Mouse (Mus musculus) heart, embryonic 10.5 days (tissue): ENCODE results near the gene Sirt2. TPM values are rescaled to one million over a fixed set of nuclear protein-coding genes. Genes with fewer than 3 reads are reported as not detected.

Source experiments
- DNase-seq: peaks from one replicate; pipeline ENCODE4 v3.0.0-alpha.2; 2017; ENCODE audit warnings: low spot score
- H3K27ac ChIP-seq: fragments of 300-500 bp; sonication (generic); 2 replicates; pipeline ENCODE4 v1.5.1; 2016; ENCODE audit warnings: mild to moderate bottlenecking
- H3K27me3 ChIP-seq: fragments of 300-500 bp; sonication (generic); 2 replicates; pipeline ENCODE4 v1.6.1; 2016; ENCODE audit warnings: mild to moderate bottlenecking; ENCODE audit not compliant: poor library complexity, insufficient read depth, severe bottlenecking
- H3K36me3 ChIP-seq: fragments of 300-500 bp; sonication (generic); 2 replicates; pipeline ENCODE4 v1.6.1; 2016; ENCODE audit warnings: mild to moderate bottlenecking, moderate library complexity
- H3K4me1 ChIP-seq: fragments of 300-500 bp; sonication (generic); 2 replicates; pipeline ENCODE4 v1.6.1; 2016; ENCODE audit warnings: mild to moderate bottlenecking
- H3K4me3 ChIP-seq: fragments of 300-500 bp; sonication (generic); 2 replicates; pipeline ENCODE4 v1.5.1; 2016; ENCODE audit warnings: mild to moderate bottlenecking, moderate library complexity
- H3K9me3 ChIP-seq: fragments of 300-500 bp; sonication (generic); 2 replicates; pipeline ENCODE4 v1.6.1; 2016; ENCODE audit warnings: mild to moderate bottlenecking, moderate library complexity
- WGBS: fragments of 180-500 bp; shearing (Covaris S2); methylation state at CpG from one replicate; pipeline ENCODE4 v1.1.7; 2016; 5-methylcytosine and 5-hydroxymethylcytosine counted together
- polyA plus RNA-seq: library from polyadenylated mRNA; unstranded; fragments of >200 nt; fragmentation: Nextera tagmentation; extraction: Ambion mirVana; gene quantifications from 2 replicates; pipeline ENCODE4 v1.2.1, GENCODE M21; 2016

Gene Sirt2
- polyA plus RNA-seq, 1 experiment from 2014 or later, result 57.8 TPM

DNA sequence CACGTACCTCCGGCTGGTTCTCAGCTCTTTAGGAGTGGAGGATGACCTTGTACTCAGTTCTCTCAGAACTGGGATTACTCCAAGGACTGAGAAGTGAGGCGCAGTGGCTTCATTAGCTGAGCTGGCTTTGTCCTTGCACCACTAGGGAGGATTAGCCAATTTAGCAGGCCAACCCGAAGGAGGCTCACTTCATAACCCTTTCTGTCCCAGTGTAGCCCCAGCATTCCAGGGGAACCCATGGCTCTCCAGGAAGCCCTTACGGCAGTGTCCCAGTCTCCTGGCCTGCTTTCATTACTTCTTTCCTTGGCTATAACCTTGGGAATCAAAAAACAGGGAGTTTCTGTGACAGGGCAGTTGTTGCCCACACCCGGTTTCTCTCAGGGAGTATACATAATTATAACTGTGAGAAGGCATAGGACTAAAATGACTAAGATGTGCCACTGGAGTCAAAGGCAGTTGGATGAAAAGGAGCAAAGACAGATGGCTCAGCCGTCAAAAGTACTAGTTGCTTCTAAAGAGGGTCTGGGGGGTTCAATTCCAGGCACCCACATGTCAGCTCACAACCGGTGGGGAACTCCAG, 41.2 kb downstream of the Sirt2 start:
- 44% methylated on average over 6 of the region's 8 CpGs for WGBS
- Histone ChIP-seq H3K9me3 (no peaks in the 10 kb centered on the region), H3K4me1 (peaks cover 35% of the 10 kb centered on the region), H3K4me3 (peak overlapping the region; percentile 96), H3K36me3 (peaks cover 9% of the 10 kb centered on the region), H3K27me3 (no peaks in the 10 kb centered on the region), H3K27ac (peak overlapping the region; percentile 100)
- no peak for DNase-seq

DNA sequence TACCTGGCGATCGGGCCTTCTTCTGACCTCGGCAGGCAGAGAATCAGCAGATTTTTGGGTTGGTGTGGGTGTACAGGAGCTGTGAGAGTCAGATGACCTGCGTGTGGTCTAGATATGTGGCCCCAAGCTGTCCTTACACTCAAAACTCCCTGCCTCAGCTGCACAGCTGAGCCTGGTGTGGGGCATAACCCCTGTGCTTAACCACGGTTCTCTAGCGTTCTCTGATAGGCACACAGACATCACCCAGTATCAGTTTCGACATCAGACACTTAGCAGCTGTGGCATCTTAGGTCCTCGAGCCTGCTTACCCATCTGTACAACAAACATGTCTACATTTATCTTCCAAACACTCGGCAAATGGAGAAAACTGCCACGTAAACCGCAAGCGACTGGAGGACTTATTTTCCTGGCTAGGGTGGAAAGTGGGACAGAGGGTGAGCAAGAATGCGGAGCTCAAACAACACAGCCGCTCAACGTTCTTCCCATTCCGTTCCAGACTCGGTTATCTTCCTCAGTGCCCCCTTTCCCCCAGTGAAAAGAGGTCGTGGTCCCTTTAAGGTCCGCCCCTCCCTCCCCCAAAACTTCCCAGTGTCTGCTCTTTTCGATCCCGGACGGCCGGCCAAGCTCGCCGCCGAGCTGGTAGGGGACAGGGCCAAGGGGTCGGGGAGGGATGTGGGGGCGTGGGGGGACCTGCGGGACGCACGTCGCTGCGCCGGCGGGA, 41.8 kb downstream of the Sirt2 start, which contains the start of gene Hnrnpl:
TSS of gene Hnrnpl (plus strand) at position 321 of the 721 bp plus-strand sequence.
- Histone ChIP-seq H3K9me3 (no peaks in the 10 kb centered on the region), H3K4me3 (peak within 1 kb of the TSS; percentile 96), H3K36me3 (peaks cover 16% of the 10 kb centered on the region), H3K27ac (peak within 1 kb of the TSS; percentile 100), H3K27me3 (no peaks in the 10 kb centered on the region), H3K4me1 (peaks cover 35% of the 10 kb centered on the region)
- whole genome bisulfite sequencing, result 3% methylated on average over 35 of the region's 35 CpGs
- peak; percentile 86 for DNase-seq

DNA sequence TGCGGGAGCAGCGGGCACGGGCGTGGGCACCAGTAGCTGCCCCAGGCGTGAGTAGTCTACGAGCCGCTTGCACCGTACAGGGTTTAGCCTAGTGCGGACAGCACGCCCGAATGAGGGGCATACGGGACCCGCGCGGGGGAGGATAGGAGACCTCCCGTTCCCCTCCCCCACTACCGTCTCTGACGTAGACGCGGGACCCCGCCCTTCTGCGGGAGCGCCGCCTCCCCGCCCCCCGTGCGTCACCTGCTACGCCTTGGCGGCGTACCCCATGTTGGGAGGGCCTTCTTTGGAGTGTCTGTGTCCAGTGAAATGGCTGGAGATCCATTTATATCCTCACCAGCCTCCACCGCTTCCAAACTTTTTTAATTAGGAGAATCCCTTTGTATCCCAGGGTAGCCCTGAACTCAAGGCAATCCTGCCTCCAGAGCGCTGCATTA, 42.4 kb downstream of the Sirt2 start:
- peak overlapping the region; percentile 96 for H3K4me3 ChIP-seq
- H3K9me3 ChIP-seq, result no peaks in the 10 kb centered on the region
- peak; percentile 96 for DNase-seq
- peak overlapping the region; percentile 100 for H3K27ac ChIP-seq
- WGBS, result 0% methylated on average over 32 of the region's 32 CpGs
- no peaks in the 10 kb centered on the region for H3K27me3 ChIP-seq
- peaks cover 22% of the 10 kb centered on the region for H3K36me3 ChIP-seq
- peaks cover 35% of the 10 kb centered on the region for H3K4me1 ChIP-seq

DNA sequence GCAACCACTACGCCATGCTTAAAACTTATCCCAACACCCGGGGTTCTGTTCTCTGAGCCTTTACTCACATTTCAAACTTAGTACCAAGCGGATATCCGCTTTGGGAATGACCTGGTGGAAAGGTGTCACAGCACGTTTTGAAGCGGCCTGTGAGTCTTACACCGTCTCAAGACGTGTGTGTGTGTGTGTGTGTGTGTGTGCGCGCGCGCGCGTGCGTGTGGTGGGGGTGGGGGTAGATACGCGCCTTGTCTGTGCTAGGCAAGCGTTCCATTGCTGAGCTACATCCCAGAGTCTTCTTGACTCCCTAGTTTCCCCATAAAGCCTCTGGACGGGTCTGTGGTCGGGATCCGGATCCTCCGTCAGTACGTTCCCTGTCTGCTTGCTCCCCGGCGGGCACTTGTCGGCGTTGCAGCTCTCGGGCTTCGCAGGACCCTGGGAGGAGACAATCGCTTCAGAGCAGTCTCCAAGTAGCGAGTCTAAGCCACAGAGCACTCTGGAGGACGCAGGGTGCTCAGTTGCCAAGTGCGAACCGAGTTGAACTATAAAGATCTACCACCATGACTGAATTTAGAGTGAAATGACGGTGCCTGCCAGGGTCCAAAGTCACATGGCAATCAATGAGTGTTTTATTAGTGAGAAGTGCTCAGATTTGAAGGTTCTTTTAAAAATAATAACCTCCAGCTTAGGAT, 43.0 kb downstream of the Sirt2 start:
- peaks cover 28% of the 10 kb centered on the region for H3K36me3 ChIP-seq
- no peaks in the 10 kb centered on the region for H3K27me3 ChIP-seq
- peaks cover 37% of the 10 kb centered on the region for H3K4me1 ChIP-seq
- peak overlapping the region; percentile 100 for H3K27ac ChIP-seq
- H3K4me3 ChIP-seq, result peak overlapping the region; percentile 96
- DNase-seq, result peak; percentile 93
- under 1% methylated on average over 35 of the region's 35 CpGs for WGBS
- H3K9me3 ChIP-seq, result no peaks in the 10 kb centered on the region

DNA sequence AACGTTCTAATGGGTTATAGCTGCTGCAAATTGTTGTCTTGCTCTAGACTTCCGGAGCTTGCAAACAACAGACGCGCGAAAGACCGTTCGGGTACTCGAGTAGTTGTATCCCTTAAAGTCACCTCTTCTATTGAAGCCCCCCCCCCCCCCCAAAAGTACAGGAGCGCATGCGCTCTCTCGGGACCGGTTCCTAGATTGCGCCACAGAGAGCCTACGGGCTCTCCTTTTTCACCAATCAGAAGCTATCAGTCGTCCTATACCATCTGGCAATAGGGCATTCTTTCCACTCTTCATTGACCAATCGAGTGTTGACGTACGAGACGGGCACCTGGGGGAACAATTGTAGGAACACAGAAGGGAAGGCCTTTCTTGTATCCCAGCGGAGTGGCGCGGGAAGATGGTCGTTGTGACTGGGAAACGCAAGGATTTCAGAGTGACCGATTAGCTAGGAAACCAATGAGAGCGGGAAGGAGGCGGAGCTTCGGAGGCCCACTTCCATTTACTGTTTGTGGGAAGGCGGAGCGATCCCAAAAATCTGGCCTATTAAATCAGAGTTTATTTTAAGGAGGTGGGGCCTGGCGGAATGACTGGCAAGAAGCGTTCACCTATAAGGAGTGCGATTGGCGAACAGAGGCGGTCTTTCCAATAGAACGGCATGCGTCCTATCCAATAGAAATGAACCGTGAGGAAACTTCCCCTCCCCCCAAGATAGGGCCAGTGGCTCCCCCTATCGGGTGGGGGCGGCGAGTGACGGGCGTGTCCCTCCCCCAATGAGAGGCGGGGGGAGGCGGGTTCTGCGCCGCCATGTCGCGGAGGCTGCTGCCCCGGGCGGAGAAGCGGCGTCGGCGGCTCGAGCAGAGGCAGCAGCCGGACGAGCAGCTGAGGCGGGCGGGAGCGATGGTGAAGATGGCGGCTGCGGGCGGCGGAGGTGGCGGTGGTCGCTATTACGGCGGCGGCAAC, 43.9 kb downstream of the Sirt2 start:
- peak; percentile 99 for DNase-seq
- Histone ChIP-seq H3K36me3 (peaks cover 36% of the 10 kb centered on the region), H3K4me1 (peaks cover 43% of the 10 kb centered on the region), H3K27ac (peak overlapping the region; percentile 100), H3K4me3 (peak overlapping the region; percentile 96), H3K27me3 (no peaks in the 10 kb centered on the region), H3K9me3 (no peaks in the 10 kb centered on the region)
- under 1% methylated on average over 70 of the region's 70 CpGs for WGBS

DNA sequence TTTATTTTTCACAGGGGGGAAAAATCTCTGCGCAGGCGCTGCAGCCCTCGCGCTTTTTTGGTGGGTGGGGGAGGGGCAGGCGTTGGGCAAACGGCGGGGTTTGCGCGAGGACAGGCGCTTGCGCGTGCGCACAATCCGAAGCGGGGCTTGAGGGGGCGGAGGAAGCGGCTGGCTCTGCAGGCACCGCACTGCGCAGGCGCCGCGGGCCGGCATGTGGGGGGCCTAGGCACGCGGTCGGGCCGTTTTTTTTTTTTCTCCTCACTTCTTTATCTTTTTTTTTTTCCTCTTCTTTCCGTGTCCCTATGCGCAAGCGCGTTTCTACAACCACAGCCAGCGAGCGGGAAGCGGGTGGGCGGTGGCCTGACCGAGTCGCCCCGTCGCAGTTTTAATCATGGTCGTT, 44.7 kb downstream of the Sirt2 start:
- Histone ChIP-seq H3K27ac (peak overlapping the region; percentile 100), H3K27me3 (no peaks in the 10 kb centered on the region), H3K36me3 (peaks cover 44% of the 10 kb centered on the region), H3K4me1 (peaks cover 50% of the 10 kb centered on the region), H3K9me3 (no peaks in the 10 kb centered on the region), H3K4me3 (peak overlapping the region; percentile 96)
- DNase-seq, result peak; percentile 97
- WGBS, result under 1% methylated on average over 40 of the region's 40 CpGs

DNA sequence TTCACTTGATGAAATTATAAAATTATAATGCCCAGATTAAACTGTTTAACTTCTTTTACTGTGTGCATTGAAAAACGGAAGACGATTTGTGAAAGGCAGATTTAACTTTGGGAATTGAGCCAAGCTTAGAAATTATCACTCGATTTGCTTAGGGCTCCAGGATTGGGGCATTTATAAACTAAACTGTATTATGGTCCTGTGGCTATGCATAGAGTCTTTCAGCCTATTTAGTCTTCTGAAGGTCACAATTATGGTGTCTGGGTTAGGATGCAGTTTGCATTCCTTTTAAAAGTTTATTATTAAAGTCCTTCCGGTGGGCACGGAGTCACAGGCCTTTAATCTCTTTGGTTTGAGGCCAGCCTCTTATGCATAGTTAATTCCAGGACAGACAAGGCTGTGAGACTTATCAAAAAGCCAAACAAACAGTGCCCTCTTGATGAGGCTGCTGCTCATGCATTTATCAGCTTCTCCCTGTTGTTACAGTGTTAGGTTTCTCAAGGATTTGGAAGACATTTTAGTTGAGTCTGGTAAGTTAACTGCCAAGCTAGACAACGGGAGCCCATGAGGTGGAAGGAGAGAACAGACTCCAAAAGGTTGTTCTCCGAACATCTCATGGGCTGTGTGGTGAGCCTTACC, 45.2 kb downstream of the Sirt2 start:
- 9% methylated on average over 7 of the region's 7 CpGs for WGBS
- Histone ChIP-seq H3K4me1 (peaks cover 52% of the 10 kb centered on the region), H3K9me3 (no peaks in the 10 kb centered on the region), H3K27ac (peak overlapping the region; percentile 100), H3K4me3 (peak overlapping the region; percentile 96), H3K36me3 (peaks cover 50% of the 10 kb centered on the region), H3K27me3 (no peaks in the 10 kb centered on the region)
- no peak for DNase-seq

DNA sequence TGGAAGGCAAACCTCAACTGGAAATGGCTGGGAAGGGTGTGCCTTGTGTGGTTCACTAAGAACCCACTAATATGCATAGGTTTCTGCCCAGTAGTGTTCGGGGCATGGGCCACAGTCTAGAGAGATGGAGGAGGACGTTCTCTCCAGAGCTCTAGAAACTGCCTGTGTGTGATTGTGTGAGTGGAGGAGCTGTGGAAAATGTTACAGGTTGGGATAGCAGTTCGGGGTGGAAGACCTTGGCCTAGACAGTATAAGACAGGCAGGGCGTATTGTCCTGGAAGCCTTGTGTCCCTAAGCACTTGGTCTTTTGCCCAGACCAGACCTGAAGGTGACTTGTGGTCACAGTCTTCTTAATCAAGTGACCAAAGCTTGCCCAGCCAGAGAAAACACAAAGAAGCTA, 45.9 kb downstream of the Sirt2 start:
- Histone ChIP-seq H3K27me3 (no peaks in the 10 kb centered on the region), H3K4me1 (peaks cover 51% of the 10 kb centered on the region), H3K36me3 (peaks cover 57% of the 10 kb centered on the region), H3K9me3 (no peaks in the 10 kb centered on the region), H3K27ac (peak overlapping the region; percentile 100; the same call in 1 of the 2 replicates), H3K4me3 (peak overlapping the region; percentile 96)
- 66% methylated on average over 4 of the region's 4 CpGs for WGBS
- no peak for DNase-seq

DNA sequence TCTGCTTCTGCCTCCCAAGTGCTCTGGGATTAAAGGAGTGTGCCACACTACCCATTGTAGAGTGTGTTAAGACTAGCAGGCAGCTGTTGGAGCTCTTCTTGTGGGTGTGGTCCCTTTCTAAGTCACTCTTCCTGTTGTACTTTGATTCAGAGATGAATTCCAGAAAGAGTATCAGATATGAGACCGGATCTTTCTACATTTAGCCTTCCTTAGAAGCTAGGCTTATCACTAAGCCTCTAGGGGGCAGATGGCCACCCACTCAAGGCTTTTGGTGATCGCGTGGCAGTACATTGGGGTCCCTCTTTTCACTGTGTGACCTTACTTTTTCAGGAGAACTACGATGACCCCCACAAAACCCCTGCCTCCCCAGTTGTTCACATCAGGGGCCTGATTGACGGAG, 46.4 kb downstream of the Sirt2 start:
- Histone ChIP-seq H3K4me1 (peaks cover 49% of the 10 kb centered on the region), H3K27ac (peak overlapping the region; percentile 100; the same call in 1 of the 2 replicates), H3K4me3 (peak overlapping the region; percentile 96), H3K27me3 (no peaks in the 10 kb centered on the region), H3K9me3 (no peaks in the 10 kb centered on the region), H3K36me3 (peaks cover 62% of the 10 kb centered on the region)
- WGBS, result 63% methylated on average over 5 of the region's 5 CpGs
- DNase-seq, result no peak

DNA sequence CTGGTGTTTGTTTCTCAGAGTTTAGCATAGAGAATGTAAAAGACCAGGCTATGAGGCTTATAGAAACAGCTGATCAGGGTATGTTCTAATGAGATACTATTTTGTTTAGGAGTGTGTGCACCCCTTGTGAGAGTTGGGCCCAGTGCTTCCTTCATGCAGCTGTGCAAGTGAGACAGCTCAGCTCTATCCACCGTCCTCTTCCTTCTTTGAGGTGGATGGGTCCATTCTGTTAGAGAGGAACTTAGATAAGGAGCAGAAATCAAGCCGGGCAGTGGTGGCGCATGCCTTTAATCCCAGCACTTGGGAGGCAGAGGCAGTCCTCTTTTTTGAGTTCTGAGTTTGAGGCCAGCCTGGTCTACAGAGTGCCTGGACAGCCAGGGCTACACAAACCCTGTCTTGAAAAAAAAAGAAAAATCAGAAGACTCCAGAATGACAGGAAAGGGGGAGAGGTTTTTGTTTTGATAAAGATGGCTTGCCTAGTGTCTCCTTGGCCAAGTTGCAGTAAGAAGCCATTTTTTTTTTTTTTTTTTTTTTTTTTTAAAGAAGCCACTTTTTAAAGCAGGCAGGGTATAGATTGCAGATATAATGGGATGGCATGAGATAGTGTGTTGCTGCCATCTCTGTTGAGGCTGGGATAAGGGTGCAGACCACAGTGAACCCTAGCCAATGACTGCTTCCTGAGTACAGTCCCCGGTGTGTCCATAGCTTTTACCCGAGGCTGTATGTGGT, 47.9 kb downstream of the Sirt2 start:
- H3K36me3 ChIP-seq, result peaks cover 76% of the 10 kb centered on the region
- DNase-seq, result no peak
- H3K4me1 ChIP-seq, result peaks cover 57% of the 10 kb centered on the region
- no peaks in the 10 kb centered on the region for H3K9me3 ChIP-seq
- WGBS, result 69% methylated on average over 5 of the region's 5 CpGs
- H3K27ac ChIP-seq, result no peak overlapping the region
- H3K27me3 ChIP-seq, result no peaks in the 10 kb centered on the region
- H3K4me3 ChIP-seq, result peak overlapping the region; percentile 6; the same call in 1 of the 2 replicates

DNA sequence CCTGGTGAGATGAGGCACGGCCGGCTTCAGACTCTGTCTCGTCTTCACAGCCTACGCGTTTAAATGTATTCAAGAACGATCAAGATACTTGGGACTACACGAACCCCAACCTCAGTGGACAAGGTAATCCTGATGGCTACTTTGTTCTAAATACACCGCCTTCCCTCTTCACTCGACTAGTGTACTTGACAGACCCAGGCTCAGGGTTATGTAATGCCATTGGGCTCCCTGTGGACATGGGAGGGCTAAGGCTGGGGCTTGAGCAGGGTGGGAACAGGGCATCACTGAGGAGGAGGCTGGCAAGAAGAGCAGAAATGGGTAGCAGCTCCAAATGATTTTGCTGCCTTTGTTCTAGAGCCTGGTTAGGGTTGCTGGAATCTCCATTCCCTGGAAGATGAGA, 48.7 kb downstream of the Sirt2 start:
- no peak overlapping the region for H3K27ac ChIP-seq
- H3K4me3 ChIP-seq, result 0 out of 2 replicates have a peak overlapping the region, but pooled peaks have one; percentile 0
- H3K27me3 ChIP-seq, result no peaks in the 10 kb centered on the region
- 88% methylated on average over 9 of the region's 9 CpGs for WGBS
- H3K9me3 ChIP-seq, result no peaks in the 10 kb centered on the region
- peaks cover 64% of the 10 kb centered on the region for H3K4me1 ChIP-seq
- H3K36me3 ChIP-seq, result peaks cover 83% of the 10 kb centered on the region
- no peak for DNase-seq
